Mouse (Mus musculus) layer of hippocampus, adult 18-20 months (tissue): ENCODE measurements at regions not wholly inside any gene's neighbourhood (a gene's known extent, or its start where the extent isn't known, plus 50 kb on each side); places are given as distances from the start of the nearest gene placed in this dataset.
A peak's percentile ranks its signal among the peaks of the same experiment; 100 is the strongest.

Experiments
- DNase-seq, 2 experiments: peaks; one replicate each; pipeline ENCODE4 v3.0.0; 2022; ENCODE audit warnings: low spot score in 2 of 2

- no peak for DNase-seq
Observed at GRCm38 (mm10) chr5:75770592-75770991, 195.9 kb downstream of the Kit start.

- no peak for DNase-seq
Observed at GRCm38 (mm10) chr5:75767213-75767612, 192.5 kb downstream of the Kit start.

- no peak for DNase-seq
Observed at GRCm38 (mm10) chr5:75762374-75762773, 187.7 kb downstream of the Kit start.

DNA sequence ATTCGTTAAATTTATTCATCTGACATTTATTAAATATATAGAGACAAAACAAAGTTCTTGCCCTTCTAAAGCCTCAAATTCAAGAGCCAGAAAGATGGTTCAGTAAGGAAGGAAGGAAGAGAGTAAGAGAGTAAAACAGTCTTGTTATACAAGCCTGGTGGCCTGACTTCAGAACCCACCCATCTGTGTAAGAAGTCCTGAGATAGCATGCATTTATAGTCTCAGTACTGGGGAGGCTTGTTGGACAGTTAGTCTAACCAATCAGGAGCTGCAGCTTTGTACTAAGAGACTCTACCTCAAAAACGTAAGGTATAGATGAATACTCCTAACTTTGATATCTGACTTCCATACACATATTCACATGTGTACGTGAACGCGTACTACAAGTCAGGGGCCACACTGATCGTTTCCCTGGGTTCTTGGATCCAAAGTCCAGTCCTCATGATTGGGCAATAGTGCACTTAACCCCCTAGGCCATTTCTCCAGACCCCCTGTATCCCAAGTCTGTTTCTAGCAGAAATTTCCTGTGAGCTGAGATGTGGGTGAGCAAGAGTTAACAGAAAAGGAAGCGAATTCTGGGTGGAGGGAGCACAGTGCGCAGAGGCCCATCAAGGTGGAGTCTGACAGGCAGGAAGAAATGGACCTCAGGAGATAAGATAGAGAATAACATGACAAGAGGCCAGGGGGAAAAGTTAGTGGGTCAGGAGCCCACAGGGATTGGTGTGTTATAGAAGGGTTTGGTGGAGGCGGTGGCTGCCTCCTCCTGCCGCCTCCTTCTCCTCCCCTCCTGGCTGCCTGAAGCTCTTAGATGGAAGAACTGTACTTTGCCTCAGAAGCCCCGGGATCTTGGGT lies 187.0 kb downstream of the Kit start:
- no peak for DNase-seq

DNA sequence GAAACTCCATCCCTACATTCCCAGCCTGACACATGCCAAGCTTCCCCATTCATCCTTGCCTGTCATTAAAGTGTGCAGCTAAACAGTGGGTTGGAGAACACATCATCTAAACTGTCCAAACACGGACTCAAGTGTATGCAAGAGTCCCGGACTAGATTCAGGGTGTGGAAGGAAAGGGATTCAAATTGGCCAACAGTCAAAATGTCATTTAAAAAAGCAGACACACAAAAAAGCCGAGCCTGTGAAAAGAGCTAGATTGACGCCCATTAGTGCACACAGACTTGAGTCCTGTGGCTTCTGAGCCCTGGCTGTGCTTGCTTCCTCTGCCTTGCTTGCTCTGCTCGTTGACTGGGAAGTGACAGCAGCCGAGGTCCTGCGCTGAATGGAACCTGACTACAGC lies 181.5 kb downstream of the Kit start:
- no peak for DNase-seq

- no peak for DNase-seq
Observed at GRCm38 (mm10) chr5:75754356-75754755, 179.6 kb downstream of the Kit start.

DNA sequence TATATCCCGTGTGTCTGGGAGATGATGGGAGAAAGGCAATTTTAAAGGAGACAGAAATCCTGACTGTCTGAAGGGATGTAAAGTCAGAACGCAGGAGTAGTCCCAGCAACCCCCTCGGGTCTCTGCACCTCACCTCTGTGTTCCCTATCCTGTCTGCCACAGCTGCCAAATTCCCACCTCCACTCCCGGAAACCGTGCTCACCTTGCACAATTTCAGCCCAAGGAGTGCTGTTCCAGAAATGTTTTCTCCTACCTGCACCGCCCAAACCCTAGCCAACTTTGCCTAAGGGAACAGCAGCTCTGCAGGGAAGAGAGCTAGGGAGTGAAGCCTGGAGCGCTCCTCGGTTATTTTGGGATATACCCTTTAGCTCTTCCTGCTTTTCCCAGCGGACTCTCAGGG lies 170.6 kb downstream of the Kit start:
- no peak for DNase-seq

DNA sequence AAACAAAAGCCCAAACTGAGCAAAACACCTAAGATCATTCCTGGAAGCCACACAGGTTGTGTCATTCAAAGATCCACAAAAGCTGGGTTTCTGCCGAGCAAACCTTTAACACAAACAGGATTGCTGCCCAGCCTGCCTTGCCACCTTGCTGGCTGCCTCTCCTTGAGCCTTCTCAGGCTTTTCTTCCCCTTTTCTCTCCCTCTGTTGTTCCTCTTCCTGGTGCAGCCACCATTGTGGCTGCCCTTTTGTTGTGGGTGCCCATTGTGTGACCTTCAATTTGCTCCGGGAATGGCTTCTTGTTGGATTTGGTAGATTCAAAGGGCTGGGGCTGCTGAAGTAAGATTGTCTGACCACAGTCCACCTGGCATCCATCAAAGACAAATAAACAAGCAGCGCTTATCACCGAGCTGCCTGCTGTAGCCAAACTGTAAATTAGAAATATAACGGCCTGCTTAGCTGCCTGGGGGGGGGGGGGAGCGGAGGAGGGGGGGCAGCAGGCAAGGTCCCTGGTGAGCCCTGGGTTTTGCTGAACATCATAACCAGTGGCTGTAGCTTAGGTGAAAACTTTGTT lies 169.8 kb downstream of the Kit start:
- no peak for DNase-seq

DNA sequence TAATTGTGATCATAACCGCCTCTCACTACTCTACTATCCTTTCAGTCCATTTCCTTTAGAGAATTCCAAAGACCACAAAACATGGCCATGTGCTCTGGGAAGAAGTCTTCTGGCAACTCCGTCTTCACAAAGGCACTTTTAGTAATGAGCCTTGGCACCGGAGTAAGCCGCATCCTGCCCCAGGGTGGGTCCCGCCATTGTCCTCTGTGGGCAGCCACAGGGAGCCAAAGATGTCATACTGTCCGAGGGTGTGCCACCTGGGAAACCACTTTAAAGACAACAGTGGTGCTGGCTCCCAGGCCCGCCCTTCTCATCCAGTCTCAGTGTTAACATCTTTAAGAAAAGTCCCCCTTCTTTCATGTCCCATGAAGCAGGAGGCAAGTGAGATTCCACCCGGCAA lies 164.6 kb downstream of the Kit start:
- DNase-seq = no peak

DNA sequence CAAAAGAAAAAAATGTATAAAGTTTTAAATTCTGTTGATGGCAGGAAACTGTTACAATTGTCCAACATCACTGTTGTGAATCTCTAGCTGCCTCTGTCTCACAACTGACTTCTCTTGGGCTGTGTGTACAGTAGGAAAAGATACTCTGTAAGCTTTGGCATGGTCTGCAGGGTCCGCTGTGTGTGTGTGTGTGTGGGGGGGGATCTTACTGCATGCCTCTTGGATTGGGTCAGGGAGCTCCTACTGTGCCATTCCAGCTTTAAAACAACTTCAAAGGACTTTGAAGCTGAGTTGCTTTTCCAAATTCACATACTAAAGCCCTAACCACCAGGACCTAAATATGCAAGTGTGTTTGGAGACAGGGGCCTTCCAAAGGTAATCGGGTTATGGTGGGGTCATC lies 163.7 kb downstream of the Kit start:
- DNase-seq = no peak

DNA sequence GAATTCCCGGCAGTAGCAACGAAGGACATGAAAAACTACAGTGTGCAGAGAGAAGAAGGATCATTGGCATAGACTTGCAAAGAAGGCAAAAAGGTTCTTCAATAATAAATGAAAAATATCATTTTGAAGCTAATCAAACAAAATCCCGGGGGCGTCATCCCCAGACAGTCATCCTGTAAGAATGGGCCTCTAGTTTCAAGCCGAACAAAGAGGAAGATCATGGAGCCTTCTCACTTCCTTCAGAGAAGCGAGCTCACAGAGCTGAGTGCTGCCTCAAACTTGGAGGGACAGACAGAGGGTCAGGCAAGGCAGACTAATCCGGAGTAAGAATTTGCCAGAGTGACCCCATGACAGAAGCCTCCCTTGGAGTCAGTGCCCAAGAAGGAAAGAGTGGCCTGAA lies 163.0 kb downstream of the Kit start:
- DNase-seq = no peak

GRCm38 (mm10) chr5:75736318-75736717 lies 161.6 kb downstream of the Kit start:
- DNase-seq = no peak

DNA sequence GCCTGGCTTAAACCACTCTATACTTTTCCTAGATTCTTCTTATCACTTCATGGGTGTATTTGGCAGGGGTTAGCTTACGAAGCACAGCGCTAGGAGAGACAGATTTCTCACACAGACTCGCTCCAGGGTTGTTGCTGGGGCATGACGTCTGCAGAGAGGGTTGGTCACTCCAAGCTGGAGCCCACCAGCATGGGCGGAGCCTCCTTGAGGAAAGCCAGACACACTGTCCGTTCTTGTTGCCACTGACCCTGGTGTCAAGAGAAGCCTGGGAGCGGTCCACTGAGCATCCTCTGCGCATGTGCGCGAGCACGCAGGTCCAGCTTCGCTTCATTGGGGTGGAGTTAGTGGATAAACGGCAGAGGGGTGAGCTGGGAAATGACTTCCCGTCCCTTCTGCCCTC lies 159.8 kb downstream of the Kit start:
- no peak for DNase-seq

DNA sequence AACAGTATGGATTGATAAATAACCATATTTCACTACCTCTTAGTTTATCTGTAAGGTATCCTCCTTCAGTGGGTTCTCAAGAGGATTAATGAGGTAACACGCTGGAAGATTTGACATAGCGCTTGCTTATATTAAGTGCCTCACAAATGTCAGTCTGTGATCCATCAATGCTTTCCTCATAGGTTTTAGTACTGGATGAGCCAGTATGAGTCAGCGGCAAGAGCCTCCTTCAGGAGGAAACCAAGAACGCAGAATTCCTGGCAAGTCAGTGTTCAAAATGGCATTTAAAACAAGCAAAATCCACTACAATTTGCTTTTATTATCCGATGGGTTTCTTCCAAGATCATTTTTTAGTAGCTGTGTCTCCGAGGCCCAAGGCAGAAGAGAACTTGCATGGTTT lies 159.3 kb downstream of the Kit start:
- DNase-seq = peak in 1 of 2 experiments; percentile 11

GRCm38 (mm10) chr5:75731236-75731635 lies 156.5 kb downstream of the Kit start:
- no peak for DNase-seq

DNA sequence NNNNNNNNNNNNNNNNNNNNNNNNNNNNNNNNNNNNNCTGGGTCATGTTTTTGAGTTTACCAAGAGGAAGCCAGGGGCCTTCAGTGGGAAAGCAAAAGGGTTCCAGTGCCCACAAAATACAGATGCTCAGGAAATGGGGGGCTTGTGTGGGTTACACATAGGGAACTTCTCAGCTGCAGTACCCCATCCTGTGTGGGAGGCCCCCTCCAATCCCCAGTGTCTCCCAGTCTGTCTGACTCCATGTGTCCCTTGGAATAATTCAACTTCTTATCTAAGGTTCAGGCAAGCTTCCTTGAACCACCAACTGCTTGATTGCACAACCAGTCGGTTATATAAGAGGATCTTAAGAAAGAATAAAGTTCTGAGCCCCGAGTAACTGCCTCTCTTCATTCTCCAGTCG lies 156.0 kb downstream of the Kit start:
- DNase-seq = no peak

GRCm38 (mm10) chr5:75721291-75721690 lies 146.6 kb downstream of the Kit start:
- DNase-seq = no peak

- peak in 1 of 2 experiments; percentile 8 for DNase-seq
Observed at GRCm38 (mm10) chr5:75720091-75720940, 145.6 kb downstream of the Kit start.

DNA sequence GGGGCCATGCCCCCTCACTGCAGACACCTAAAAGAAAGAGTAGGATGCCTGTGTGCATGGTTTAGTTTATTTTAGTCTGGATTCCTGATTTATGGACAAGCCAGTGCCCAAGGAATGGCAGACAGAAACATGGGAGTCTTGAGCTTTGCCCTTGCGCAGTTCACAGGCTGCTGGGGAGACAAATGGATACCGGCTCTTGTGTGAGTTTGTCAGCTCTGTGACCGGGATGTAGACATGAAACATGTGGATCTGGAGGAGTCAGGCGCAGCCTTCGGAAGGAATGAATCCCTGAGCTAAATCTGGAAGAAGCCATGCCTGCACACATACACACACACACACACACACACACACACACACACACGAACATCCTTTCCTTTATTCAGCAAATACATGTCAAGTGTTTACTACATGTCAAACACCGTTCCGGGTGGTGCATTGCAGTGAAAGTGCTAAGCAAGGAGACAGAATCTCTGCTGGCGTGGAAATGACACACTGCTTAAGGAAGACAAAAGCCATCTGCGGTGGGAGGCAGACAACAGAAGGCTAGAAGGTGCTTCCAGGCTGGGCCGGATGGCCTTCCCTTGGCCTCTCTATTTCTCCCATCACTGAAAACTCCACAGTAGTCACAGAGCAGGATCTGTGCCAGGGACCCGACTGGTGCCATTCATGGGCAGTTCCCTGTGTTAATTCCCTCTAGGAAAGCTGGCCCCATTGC lies 144.0 kb downstream of the Kit start:
- peak in 1 of 2 experiments; percentile 13 for DNase-seq
